Mouse (Mus musculus): Measurements from ENCODE around the gene Tmod1.

Tmod1 gene

DNA sequence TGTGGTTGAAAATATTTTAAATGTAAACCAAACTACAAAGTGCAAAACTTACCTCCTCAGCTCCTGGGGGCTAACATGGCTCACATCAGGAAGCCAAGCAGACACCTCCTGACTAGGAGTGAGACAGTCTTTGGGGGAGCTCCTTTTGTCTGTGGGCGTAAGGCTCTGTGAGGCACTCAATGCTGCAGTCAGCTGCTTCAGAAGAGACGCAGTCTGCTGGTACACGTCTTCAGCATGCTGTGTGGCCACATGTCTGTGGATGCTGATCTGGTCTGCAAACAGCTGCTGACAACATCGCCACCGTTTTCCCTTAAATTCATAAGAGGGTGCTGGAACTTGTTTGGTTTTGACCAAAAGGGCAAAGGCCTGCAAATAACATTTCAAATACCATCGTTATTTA lies 93.1 kb downstream of the Tmod1 start:
- no peak for DNase-seq (ENCODE audit: low read depth)

DNA sequence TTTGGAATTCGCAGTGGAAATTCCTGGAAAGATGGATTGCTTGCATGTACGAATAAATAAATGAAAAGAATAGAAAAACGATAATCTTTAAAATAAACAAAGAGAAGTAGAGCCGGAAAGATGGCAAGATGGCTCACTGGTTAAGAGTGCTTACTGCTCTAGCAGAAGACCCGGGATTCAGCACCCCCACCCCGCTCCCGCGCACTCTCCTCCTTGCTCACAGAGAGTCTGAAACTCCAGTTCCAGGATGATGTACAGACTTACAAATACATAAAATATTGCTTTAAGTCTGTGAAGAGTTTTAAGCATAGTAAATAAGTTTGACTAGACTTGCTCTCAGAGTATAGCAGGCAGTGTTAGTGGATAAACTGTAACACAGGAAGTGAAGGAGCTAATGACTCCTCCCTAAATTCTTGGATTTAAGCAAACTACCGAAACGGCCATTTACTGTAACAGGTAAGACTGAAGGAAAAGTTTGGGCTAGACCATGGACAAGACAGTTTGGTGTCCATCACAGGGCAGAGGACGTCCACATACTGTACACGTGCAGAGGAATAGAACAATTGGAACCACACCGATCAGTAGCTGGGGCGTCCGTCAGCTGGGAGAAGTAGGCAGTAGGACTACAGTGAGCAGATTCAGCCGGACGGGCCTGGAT lies 99.0 kb downstream of the Tmod1 start:
- DNase-seq (ENCODE audit: low read depth) = peak; percentile 67

GRCm38 (mm10) chr4:46138287-46139222 lies 99.8 kb downstream of the Tmod1 start, which contains the start of the genes Ncbp1 and Tstd2:
Ncbp1 (plus strand) TSS chr4:46138613.
Tstd2 (minus strand) TSS chr4:46138694.
- DNase-seq (ENCODE audit: low read depth) = peak; percentile 91

GRCm38 (mm10) chr4:46144323-46144722 lies 105.6 kb downstream of the Tmod1 start:
- peak; percentile 48 for DNase-seq (ENCODE audit: low read depth)

DNA sequence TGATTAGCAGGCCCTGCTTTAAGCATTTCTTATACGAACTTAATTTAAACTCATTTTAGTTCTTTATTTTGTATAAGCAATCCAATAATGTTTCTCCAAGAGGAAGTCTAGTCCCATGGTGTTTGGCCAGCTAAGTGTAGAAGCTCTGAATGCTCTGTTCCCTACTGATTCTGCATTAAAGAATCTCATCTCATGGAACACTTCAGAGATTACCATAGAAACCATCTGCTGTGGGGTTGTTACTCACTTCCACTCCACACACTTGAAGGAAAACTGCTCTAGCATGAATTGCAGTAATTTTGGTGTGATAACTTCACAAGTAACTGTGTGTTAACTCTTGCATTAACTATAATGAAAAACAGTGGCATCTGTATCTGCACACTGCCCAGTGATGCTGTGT lies 108.1 kb downstream of the Tmod1 start:
- no peak for DNase-seq (ENCODE audit: low read depth)

GRCm38 (mm10) chr4:46151903-46152544 lies 113.3 kb downstream of the Tmod1 start:
- no peak for DNase-seq (ENCODE audit: low read depth)

- DNase-seq (ENCODE audit: low read depth) = peak; percentile 38
Observed at GRCm38 (mm10) chr4:46164027-46164426, 125.3 kb downstream of the Tmod1 start.
